Mouse (Mus musculus) Patski (cell line): ENCODE measurements around the gene Naalad2. TPM values are rescaled to one million over a fixed set of nuclear protein-coding genes. Genes with fewer than 3 reads are reported as not detected.
A peak's percentile ranks its signal among the peaks of the same experiment; 100 is the strongest.
"Not testable (repeated sequence)": the region's sequence is repeated elsewhere in the genome, so short reads cannot be mapped to it uniquely, and the experiment has no call there.

Experiments
- ATAC-seq: fragments of 100-300 bp; one replicate; pipeline ENCODE4 v1.8.0; 2021
- CTCF ChIA-PET: fragments of 350-600 bp; sonication (Branson Sonifier 250); formaldehyde crosslinking; loops from one replicate; lab custom pipeline; 2022; ENCODE audit warnings: inconsistent platforms; lab: Charles Lee
- POLR2A ChIA-PET: fragments of 350-600 bp; sonication (Branson Sonifier 250); formaldehyde crosslinking; loops from one replicate; lab custom pipeline; 2022; ENCODE audit warnings: antibody characterized with exemption, inconsistent platforms; lab: Charles Lee
- DNase-seq: peaks from one replicate; pipeline ENCODE4 v3.0.0-alpha.2; 2011; ENCODE audit warnings: low read depth, low spot score
- H3K27me3 ChIP-seq: fragments of 371-371 bp; one replicate; pipeline ENCODE4 v1.5.1; 2021
- CTCF ChIP-seq: fragments of 100-300 bp; IDR thresholded peaks from one replicate; pipeline ENCODE4 v1.5.1; 2021
- in situ Hi-C: fragments of 300-500 bp; cut with MboI; formaldehyde crosslinking; loops from 3 replicates; pipeline ENCODE4 v1.11.1; 2018; ENCODE audit warnings: low pct_unique_long_range_greater_than_20kb, mixed read lengths
- polyA plus RNA-seq: library from polyadenylated mRNA; unstranded; gene quantifications from one replicate; pipeline ENCODE4 v1.2.3, GENCODE M21; 2021

Gene Naalad2
- polyA plus RNA-seq, 1 experiment from 2014 or later = 0.26 TPM

- ATAC-seq = no peak
- peaks cover 9% of the 10 kb centered on the region for H3K27me3 ChIP-seq
- ChIA-PET CTCF (interaction anchor here (1.3 kb wide), 1 partner anchor 32 kb away, joined by 3 read pairs; no protein-coding TSS in a partner anchor), POLR2A (no interaction called here)
- no peak for DNase-seq
- in situ Hi-C loops = no loop called here
- no peak for TF ChIP-seq CTCF
These were observed 110.3 kb downstream of the Naalad2 start for GRCm38 (mm10) chr9:18292443-18292922.

DNA sequence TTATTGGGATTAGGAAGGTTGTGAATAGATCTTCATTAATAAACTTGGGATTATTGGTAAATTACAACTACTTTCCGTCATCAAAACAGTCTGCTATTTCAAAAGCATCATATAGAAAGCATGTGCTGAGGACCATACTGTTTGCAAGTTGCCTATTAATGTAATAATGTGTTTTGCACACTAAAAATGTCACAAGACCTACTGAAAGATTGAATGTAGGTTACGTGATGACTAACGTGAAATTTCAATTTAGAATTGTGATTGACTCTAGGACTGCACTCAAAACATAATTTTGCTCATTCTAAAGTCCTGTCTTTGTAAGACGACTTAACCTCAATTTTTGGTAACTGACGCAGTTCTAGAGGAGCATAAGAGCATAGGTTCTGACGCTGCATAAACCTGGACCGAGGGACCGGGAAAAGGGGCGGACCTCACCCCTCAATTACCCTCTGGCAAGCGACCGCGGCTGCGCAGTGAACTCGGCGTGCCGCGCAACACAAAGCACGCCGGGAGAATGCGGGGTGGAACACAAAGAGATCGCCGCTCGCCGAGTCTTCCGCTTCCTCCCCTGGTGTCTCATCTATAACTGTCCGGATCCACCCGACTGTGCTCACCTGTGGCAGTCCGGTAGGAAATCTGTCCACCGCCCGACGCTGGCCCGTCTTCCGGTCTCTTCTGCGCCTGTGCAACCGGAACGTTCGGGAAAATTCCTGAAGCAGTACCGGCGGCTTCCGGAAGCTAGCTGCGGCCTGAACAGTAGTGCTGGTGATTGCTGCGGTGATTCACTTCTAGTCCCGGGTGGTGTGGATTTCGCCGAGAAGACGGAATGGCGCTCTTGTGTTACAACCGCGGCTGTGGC lies 111.0 kb downstream of the Naalad2 start, which contains the start of gene Chordc1:
Gene Chordc1, plus strand, starts transcription at position 555 of the 859 bp plus-strand sequence.
- ChIA-PET POLR2A (no interaction called here), CTCF (no interaction called here)
- peak; percentile 99 for ATAC-seq
- peaks cover 15% of the 10 kb centered on the region for H3K27me3 ChIP-seq
- in situ Hi-C loops = no loop called here
- no peak for TF ChIP-seq CTCF
- peak; percentile 89 for DNase-seq

DNA sequence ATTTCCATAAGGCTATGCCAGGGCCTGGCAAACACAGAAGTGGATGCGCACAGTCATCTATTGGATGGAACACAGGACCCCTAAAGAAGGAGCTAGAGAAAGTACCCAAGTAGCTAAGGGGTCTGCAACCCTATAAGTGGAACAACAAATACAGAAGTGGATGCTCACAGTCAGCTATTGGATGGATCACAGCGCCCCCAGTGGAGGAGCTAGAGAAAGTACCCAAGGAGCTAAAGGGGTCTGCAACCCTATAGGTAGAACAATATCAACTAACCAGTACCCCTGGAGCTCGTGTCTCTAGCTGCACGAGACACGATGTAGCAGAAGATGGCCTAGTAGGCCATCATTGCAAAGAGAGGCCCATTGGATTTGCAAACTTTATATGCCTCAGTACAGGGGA lies 124.1 kb downstream of the Naalad2 start:
- H3K27me3 ChIP-seq = peaks cover 49% of the 10 kb centered on the region
- in situ Hi-C loops, DNase-seq, ATAC-seq, POLR2A ChIA-PET: not testable (repeated sequence)
- TF ChIP-seq CTCF = peak; percentile 56
- CTCF ChIA-PET = interaction anchor here (0.7 to 1.6 kb wide), 2 partner anchors 9 to 30 kb away, joined by 3 to 4 read pairs; no protein-coding TSS in a partner anchor

- in situ Hi-C loops = no loop called here
- H3K27me3 ChIP-seq = peaks cover 52% of the 10 kb centered on the region
- ChIA-PET POLR2A (no interaction called here), CTCF (interaction anchor here (1.6 kb wide), 1 partner anchor 11 kb away, joined by 4 read pairs; no protein-coding TSS in a partner anchor)
- ATAC-seq (no peak), DNase-seq (no peak)
- peak; percentile 28 for TF ChIP-seq CTCF
These were observed 125.3 kb downstream of the Naalad2 start for GRCm38 (mm10) chr9:18277497-18277896.

DNA sequence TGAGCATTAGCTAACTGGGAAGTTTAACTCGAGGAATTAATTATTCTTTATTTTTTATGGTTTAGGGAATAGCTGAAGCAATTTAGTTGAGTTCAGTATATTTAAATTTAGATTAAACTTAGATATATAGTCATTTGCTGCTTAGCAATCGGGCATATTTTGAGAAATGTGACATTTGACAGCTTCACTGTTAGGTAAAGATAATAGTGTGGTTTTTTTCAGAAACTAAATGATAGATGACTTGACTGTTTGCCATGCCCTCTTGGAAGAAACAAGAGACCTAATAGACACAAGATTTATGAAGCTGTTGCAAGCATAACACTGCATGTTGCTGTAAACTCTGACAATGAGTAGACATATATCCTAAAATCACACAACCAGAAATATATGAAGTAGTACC lies 126.0 kb downstream of the Naalad2 start:
- DNase-seq (no peak), ATAC-seq (no peak)
- H3K27me3 ChIP-seq = peaks cover 52% of the 10 kb centered on the region
- POLR2A ChIA-PET = no interaction called here
- CTCF ChIA-PET = no interaction called here
- in situ Hi-C loops = no loop called here
- no peak for TF ChIP-seq CTCF

- no peak for ATAC-seq
- H3K27me3 ChIP-seq = peaks cover 45% of the 10 kb centered on the region
- no peak for TF ChIP-seq CTCF
- ChIA-PET POLR2A (no interaction called here), CTCF (no interaction called here)
- no peak for DNase-seq
- in situ Hi-C loops = no loop called here
These were observed 126.9 kb downstream of the Naalad2 start for GRCm38 (mm10) chr9:18275901-18276300.

Other genes starting within 250 kb of the Naalad2 start
- 92.9 TPM for gene Chordc1, start 110.9 kb downstream of the Naalad2 start, polyA plus RNA-seq
- gene Ubtfl1, start 1.4 kb upstream of the Naalad2 start, polyA plus RNA-seq = not detected
- not detected for gene Mbd3l2, start 27.7 kb upstream of the Naalad2 start, polyA plus RNA-seq
- gene Zfp558, start 75.3 kb upstream of the Naalad2 start, polyA plus RNA-seq = 3.7 TPM
- gene Mbd3l1, start 75.4 kb upstream of the Naalad2 start, polyA plus RNA-seq = 0.09 TPM